Mouse (Mus musculus) mature B cell (primary cell): ENCODE data around the gene Meis3.

Source experiments
- in situ Hi-C: fragments of 300-500 bp; cut with MboI; formaldehyde crosslinking; loops from 2 replicates; pipeline ENCODE4 v1.14.3; 2019

Gene Meis3

GRCm38 (mm10) chr7:16208781-16209665 lies 34.1 kb downstream of the Meis3 start:
- in situ Hi-C loops: no loop called here

GRCm38 (mm10) chr7:16210862-16211365 lies 36.0 kb downstream of the Meis3 start:
- in situ Hi-C loops: no loop called here

GRCm38 (mm10) chr7:16213196-16213595 lies 38.3 kb downstream of the Meis3 start:
- in situ Hi-C loops: no loop called here

- in situ Hi-C loops: no loop called here
Observed at GRCm38 (mm10) chr7:16213986-16214385, 39.1 kb downstream of the Meis3 start.

GRCm38 (mm10) chr7:16221582-16222272 lies 46.8 kb downstream of the Meis3 start, which contains the start of gene Dhx34:
Gene Dhx34, minus strand, starts transcription at chr7:16222037.
- in situ Hi-C loops: no loop called here

- in situ Hi-C loops: no loop called here
Observed at GRCm38 (mm10) chr7:16229869-16230268, 55.0 kb downstream of the Meis3 start.
